Mouse (Mus musculus) neural tube, embryonic 11.5 days (tissue): ENCODE measurements around the gene Foxa1. TPM values are rescaled to one million over a fixed set of nuclear protein-coding genes. Genes with fewer than 3 reads are reported as not detected.

Experiments used
- ATAC-seq: fragments of 200-750 bp; cut with Nextera tagmentation; 2 replicates; pipeline ENCODE4 v1.8.0; 2017; ENCODE audit warnings: moderate number of reproducible peaks, mild to moderate bottlenecking, moderate TSS enrichment, moderate library complexity; ENCODE audit not compliant: insufficient read depth, low FRiP score, low TSS enrichment
- DNase-seq: peaks from one replicate; pipeline ENCODE4 v3.0.0-alpha.2; 2015; ENCODE audit warnings: low spot score
- H3K27ac ChIP-seq: fragments of 300-500 bp; sonication (generic); 2 replicates; pipeline ENCODE4 v1.5.1; 2014; ENCODE audit warnings: low read depth, mild to moderate bottlenecking, low read length
- H3K27me3 ChIP-seq: fragments of 300-500 bp; sonication (generic); 2 replicates; pipeline ENCODE4 v1.6.1; 2014; ENCODE audit warnings: mild to moderate bottlenecking, low read length, mixed read lengths; ENCODE audit not compliant: control insufficient read depth, insufficient read depth
- H3K36me3 ChIP-seq: fragments of 300-500 bp; sonication (generic); 2 replicates; pipeline ENCODE4 v1.6.1; 2014; ENCODE audit warnings: mild to moderate bottlenecking, low read length, moderate library complexity, mixed read lengths; ENCODE audit not compliant: control insufficient read depth, insufficient read depth
- H3K4me1 ChIP-seq: fragments of 300-500 bp; sonication (generic); 2 replicates; pipeline ENCODE4 v1.6.1; 2014; ENCODE audit warnings: low read length, mixed read lengths; ENCODE audit not compliant: control insufficient read depth, insufficient read depth
- H3K4me2 ChIP-seq: fragments of 300-500 bp; sonication (generic); 2 replicates; pipeline ENCODE4 v1.6.1; 2014; ENCODE audit warnings: low read depth, mild to moderate bottlenecking, moderate library complexity
- H3K4me3 ChIP-seq: fragments of 300-500 bp; sonication (generic); 2 replicates; pipeline ENCODE4 v1.5.1; 2014; ENCODE audit warnings: low read depth, low read length
- H3K9ac ChIP-seq: fragments of 300-500 bp; sonication (generic); 2 replicates; pipeline ENCODE4 v1.6.1; 2014; ENCODE audit warnings: mild to moderate bottlenecking, low read length
- H3K9me3 ChIP-seq: fragments of 300-500 bp; sonication (generic); 2 replicates; pipeline ENCODE4 v1.6.1; 2016; ENCODE audit warnings: low read length; ENCODE audit not compliant: control insufficient read depth
- WGBS: fragments of 180-500 bp; shearing (Covaris S2); extraction: QIAGEN DNeasy Blood & Tissue Kit; methylation state at CpG from one replicate; pipeline ENCODE4 v1.1.7; 2014; 5-methylcytosine and 5-hydroxymethylcytosine counted together
- polyA plus RNA-seq: library from polyadenylated mRNA; unstranded; fragments of >200 nt; fragmentation: Nextera tagmentation; extraction: Ambion mirVana; gene quantifications from 2 replicates; pipeline ENCODE4 v1.2.1, GENCODE M21; 2014

The Foxa1 gene
- polyA plus RNA-seq, 1 experiment from 2014 or later, result 1.6 TPM

- Histone ChIP-seq H3K4me3 (no peak overlapping the region), H3K27ac (no peak overlapping the region)
- 2% methylated on average over 11 of the region's 11 CpGs for WGBS
Measured at GRCm38 (mm10) chr12:57536909-57537670, 9.6 kb downstream of the Foxa1 start.

GRCm38 (mm10) chr12:57536056-57536908, 10.4 kb downstream of the Foxa1 start:
- Histone ChIP-seq H3K27ac (no peak overlapping the region), H3K4me1 (peaks cover 18% of the 10 kb centered on the region), H3K4me2 (no peak overlapping the region), H3K36me3 (no peaks in the 10 kb centered on the region), H3K27me3 (peaks cover 85% of the 10 kb centered on the region), H3K9ac (no peak overlapping the region), H3K4me3 (no peak overlapping the region), H3K9me3 (no peaks in the 10 kb centered on the region)
- DNase-seq (peak; percentile 53), ATAC-seq (no peak)
- WGBS, result 1% methylated on average over 25 of the region's 25 CpGs

More at GRCm38 (mm10) chr12:57536909-57537670, 9.6 kb downstream of the Foxa1 start:
- Histone ChIP-seq H3K4me2 (no peak overlapping the region), H3K9ac (no peak overlapping the region), H3K36me3 (no peaks in the 10 kb centered on the region), H3K9me3 (no peaks in the 10 kb centered on the region), H3K27me3 (peaks cover 85% of the 10 kb centered on the region), H3K4me1 (peaks cover 18% of the 10 kb centered on the region)
- no peak for ATAC-seq
- DNase-seq, result no peak

DNA sequence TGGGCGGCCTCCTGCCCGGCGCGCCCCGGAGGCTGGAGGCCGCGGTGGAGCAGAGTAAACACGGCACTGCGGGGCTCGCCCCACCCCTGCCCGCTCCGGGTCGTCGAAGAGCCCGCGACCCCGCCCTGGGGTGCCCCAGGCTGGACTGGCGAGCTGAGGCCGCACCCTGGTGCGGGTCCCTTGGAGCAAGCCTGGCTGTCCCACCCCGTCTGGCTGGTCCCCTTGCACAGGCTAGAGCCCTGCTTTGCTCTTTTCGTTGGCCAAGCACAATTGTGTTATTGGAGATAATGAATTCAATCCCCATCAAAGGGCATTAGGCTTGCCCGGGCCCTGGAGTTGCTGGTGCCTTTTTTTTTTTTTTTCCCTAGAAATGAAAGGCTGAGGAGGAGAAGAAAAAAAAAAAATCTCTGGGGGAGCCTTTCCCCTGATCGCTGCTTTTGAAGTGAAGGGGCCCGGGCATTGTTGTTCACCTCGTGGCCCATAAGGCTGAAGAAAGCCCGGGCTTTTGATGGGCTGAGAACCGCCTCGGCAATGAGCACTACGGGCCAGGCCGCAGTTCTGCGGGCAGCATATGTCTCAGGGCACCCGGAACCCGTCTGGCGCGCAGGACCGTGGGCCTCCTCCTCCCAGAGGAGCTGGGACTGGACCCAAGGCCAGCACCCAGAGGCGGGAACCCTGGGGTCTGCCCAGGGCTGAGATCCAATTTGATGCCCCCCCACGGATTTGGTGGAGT, 11.7 kb downstream of the Foxa1 start:
- WGBS, result 1% methylated on average over 34 of the region's 39 CpGs
- Histone ChIP-seq H3K4me3 (0 out of 2 replicates have a peak overlapping the region, but pooled peaks have one; percentile 10), H3K9ac (no peak overlapping the region), H3K4me2 (peak overlapping the region; percentile 19), H3K4me1 (peaks cover 18% of the 10 kb centered on the region), H3K9me3 (no peaks in the 10 kb centered on the region), H3K27ac (no peak overlapping the region), H3K36me3 (no peaks in the 10 kb centered on the region), H3K27me3 (peaks cover 77% of the 10 kb centered on the region)
- DNase-seq (peak; percentile 47), ATAC-seq (peak; percentile 49)

- Histone ChIP-seq H3K4me1 (peaks cover 17% of the 10 kb centered on the region), H3K9me3 (no peaks in the 10 kb centered on the region), H3K36me3 (no peaks in the 10 kb centered on the region), H3K4me2 (peak overlapping the region; percentile 19), H3K27me3 (peaks cover 71% of the 10 kb centered on the region), H3K9ac (no peak overlapping the region), H3K4me3 (0 out of 2 replicates have a peak overlapping the region, but pooled peaks have one; percentile 10), H3K27ac (no peak overlapping the region)
- 1% methylated on average over 5 of the region's 6 CpGs for WGBS
- ATAC-seq, result no peak
- no peak for DNase-seq
Measured at GRCm38 (mm10) chr12:57534517-57534878, 12.2 kb downstream of the Foxa1 start.

DNA sequence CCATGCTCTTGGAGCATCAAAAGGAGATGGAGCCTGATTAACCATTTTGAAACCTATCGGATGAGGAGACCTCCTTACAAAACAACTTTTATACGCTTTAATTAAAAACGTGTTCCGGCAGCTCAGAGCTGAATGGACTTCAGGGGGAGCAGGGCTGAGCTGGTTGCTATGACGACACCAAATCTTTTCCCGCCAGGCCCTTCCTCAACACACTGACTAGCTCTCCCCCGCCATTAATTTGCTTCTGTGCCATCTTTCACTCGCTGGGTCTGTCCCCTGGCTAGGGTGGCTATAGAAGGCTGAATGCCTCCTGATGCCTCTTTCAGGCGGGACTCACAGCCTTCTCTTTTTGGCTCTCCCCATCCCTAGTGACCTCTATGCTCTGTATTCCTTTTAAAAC, 16.2 kb downstream of the Foxa1 start:
- no peak overlapping the region for H3K9ac ChIP-seq
- H3K36me3 ChIP-seq, result no peaks in the 10 kb centered on the region
- H3K4me2 ChIP-seq, result no peak overlapping the region
- DNase-seq (peak; percentile 31), ATAC-seq (peak; percentile 78)
- H3K4me1 ChIP-seq, result 0 out of 2 replicates have a peak, but pooled peaks cover 2% of the 10 kb centered on the region
- 15% methylated on average over 9 of the region's 9 CpGs for WGBS
- H3K27me3 ChIP-seq, result peaks cover 36% of the 10 kb centered on the region
- H3K4me3 ChIP-seq, result no peak overlapping the region
- no peaks in the 10 kb centered on the region for H3K9me3 ChIP-seq
- H3K27ac ChIP-seq, result no peak overlapping the region

DNA sequence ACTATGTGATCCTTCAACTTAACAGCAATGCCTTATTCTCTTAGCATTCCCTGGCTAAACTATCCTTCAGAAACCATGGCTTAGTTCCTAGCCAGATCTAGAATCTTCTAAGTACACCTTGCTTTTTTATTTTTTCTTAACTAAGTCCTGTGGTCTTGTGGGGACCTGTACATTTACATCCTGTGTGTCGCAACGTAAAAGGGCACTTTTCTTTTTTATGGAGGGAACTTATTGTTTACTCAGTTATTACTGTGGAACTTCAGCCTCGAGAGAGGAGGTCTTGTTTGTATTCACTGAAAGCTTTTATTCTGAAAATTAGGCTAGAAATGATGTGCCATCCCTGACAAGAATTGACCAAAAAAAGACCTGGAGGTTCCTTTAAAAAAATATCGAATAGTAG, 18.4 kb downstream of the Foxa1 start:
- Histone ChIP-seq H3K9me3 (no peaks in the 10 kb centered on the region), H3K4me3 (no peak overlapping the region), H3K36me3 (no peaks in the 10 kb centered on the region), H3K27me3 (peaks cover 17% of the 10 kb centered on the region), H3K4me1 (no peaks in the 10 kb centered on the region), H3K9ac (no peak overlapping the region), H3K27ac (no peak overlapping the region), H3K4me2 (no peak overlapping the region)
- ATAC-seq (no peak), DNase-seq (no peak)
- WGBS, result 81% methylated on average over 4 of the region's 4 CpGs

DNA sequence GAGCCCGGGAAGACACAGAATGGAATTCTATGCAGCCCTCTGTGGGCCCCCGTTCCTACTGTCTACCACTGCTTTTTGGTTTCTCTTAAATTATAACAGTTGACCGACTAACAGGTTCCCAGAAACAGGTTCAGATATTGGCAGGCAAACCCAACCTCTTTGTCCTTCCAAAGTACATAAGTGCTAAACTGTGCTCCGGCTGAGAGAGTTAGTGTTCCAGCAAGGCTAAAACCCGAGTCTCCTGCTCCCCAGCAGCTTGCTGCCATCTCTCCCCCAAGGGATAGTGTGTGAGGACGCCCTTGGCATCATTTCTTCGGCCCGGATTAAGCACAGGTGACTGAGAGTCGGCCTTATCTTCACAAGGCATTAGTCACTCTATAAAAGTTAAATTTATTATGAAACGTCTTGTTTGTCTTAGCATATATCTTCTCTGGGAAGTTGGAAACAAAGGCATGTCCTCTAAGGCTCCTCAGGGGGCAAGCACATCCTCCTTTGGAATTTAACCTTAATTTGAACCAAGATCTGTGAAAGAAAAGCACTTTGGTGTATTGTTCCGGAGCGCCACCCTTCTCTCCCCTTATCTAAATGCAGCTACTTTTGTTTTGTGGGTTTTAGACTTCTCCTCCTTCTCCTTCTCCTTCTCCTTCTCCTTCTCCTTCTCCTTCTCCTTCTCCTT, 30.9 kb downstream of the Foxa1 start:
- Histone ChIP-seq H3K27me3 (no peaks in the 10 kb centered on the region), H3K9me3 (no peaks in the 10 kb centered on the region), H3K4me3 (no peak overlapping the region), H3K4me1 (no peaks in the 10 kb centered on the region), H3K36me3 (no peaks in the 10 kb centered on the region), H3K4me2 (no peak overlapping the region), H3K27ac (no peak overlapping the region), H3K9ac (no peak overlapping the region)
- ATAC-seq, result no peak
- DNase-seq, result no peak
- 42% methylated on average over 12 of the region's 12 CpGs for WGBS

GRCm38 (mm10) chr12:57514552-57514951, 32.2 kb downstream of the Foxa1 start:
- H3K36me3 ChIP-seq, result no peaks in the 10 kb centered on the region
- no peak overlapping the region for H3K4me3 ChIP-seq
- no peak for ATAC-seq

More at GRCm38 (mm10) chr12:57514552-57514951, 32.2 kb downstream of the Foxa1 start:
- Histone ChIP-seq H3K4me1 (no peaks in the 10 kb centered on the region), H3K4me2 (no peak overlapping the region), H3K9me3 (no peaks in the 10 kb centered on the region), H3K27ac (no peak overlapping the region), H3K27me3 (no peaks in the 10 kb centered on the region), H3K9ac (no peak overlapping the region)
- DNase-seq, result no peak
- 59% methylated on average over 1 of the region's 1 CpGs for WGBS
